Mouse (Mus musculus) heart, embryonic 13.5 days (tissue): ENCODE data around the gene Ppp6r2. TPM values are rescaled to one million over a fixed set of nuclear protein-coding genes. Genes with fewer than 3 reads are reported as not detected.

Experiments used
- ATAC-seq: fragments of 200-750 bp; cut with Nextera tagmentation; 2 replicates; pipeline ENCODE4 v1.8.0; 2017; ENCODE audit warnings: moderate TSS enrichment; ENCODE audit not compliant: insufficient number of reproducible peaks, low FRiP score, low TSS enrichment; ENCODE audit errors: extremely low read depth
- H3K27ac ChIP-seq: fragments of 300-500 bp; sonication (generic); replicated peaks from 2 replicates; pipeline ENCODE4 v1.5.1; 2015; ENCODE audit warnings: moderate library complexity, mild to moderate bottlenecking, inconsistent platforms
- H3K27me3 ChIP-seq: fragments of 300-500 bp; sonication (generic); replicated peaks from 2 replicates; pipeline ENCODE4 v1.6.1; 2015; ENCODE audit warnings: mild to moderate bottlenecking, inconsistent platforms
- H3K36me3 ChIP-seq: fragments of 300-500 bp; sonication (generic); 2 replicates; pipeline ENCODE4 v1.6.1; 2015; ENCODE audit warnings: mild to moderate bottlenecking, inconsistent platforms
- H3K4me1 ChIP-seq: fragments of 300-500 bp; sonication (generic); 2 replicates; pipeline ENCODE4 v1.6.1; 2015; ENCODE audit warnings: inconsistent platforms
- H3K4me2 ChIP-seq: fragments of 300-500 bp; sonication (generic); 2 replicates; pipeline ENCODE4 v1.6.1; 2015; ENCODE audit warnings: inconsistent platforms, mild to moderate bottlenecking, moderate library complexity
- H3K4me3 ChIP-seq: fragments of 300-500 bp; sonication (generic); 2 replicates; pipeline ENCODE4 v1.5.1; 2015; ENCODE audit warnings: moderate library complexity, mild to moderate bottlenecking, inconsistent platforms
- H3K9ac ChIP-seq: fragments of 300-500 bp; sonication (generic); 2 replicates; pipeline ENCODE4 v1.6.1; 2015; ENCODE audit warnings: inconsistent platforms, mild to moderate bottlenecking, moderate library complexity
- H3K9me3 ChIP-seq: fragments of 300-500 bp; sonication (generic); 2 replicates; pipeline ENCODE4 v1.6.1; 2016; ENCODE audit warnings: inconsistent platforms
- WGBS: fragments of 180-500 bp; shearing (Covaris S2); methylation state at CpG from one replicate; pipeline ENCODE4 v1.1.7; 2015; ENCODE audit warnings: mixed read lengths; 5-methylcytosine and 5-hydroxymethylcytosine counted together
- polyA plus RNA-seq: library from polyadenylated mRNA; unstranded; fragments of >200 nt; fragmentation: Nextera tagmentation; extraction: Ambion mirVana; gene quantifications from 2 replicates; pipeline ENCODE4 v1.2.1, GENCODE M21; 2015

Gene Ppp6r2
- polyA plus RNA-seq, 1 experiment from 2014 or later: 20.8 TPM

- Histone ChIP-seq H3K27me3 (no peaks in the 10 kb centered on the region), H3K4me1 (peaks cover 46% of the 10 kb centered on the region), H3K4me2 (peak overlapping the region; percentile 85), H3K9ac (peak overlapping the region; percentile 96), H3K27ac (0 out of 2 replicates have a peak overlapping the region, but pooled peaks have one; percentile 91), H3K4me3 (peak overlapping the region; percentile 95), H3K9me3 (no peaks in the 10 kb centered on the region; the same call in 1 of the 2 replicates), H3K36me3 (peaks cover 15% of the 10 kb centered on the region)
- ATAC-seq: no peak
- WGBS: 61% methylated on average over 6 of the region's 6 CpGs
Observed at GRCm38 (mm10) chr15:89212495-89212894, 1.1 kb downstream of the Ppp6r2 start.

GRCm38 (mm10) chr15:89213517-89213916 lies 2.2 kb downstream of the Ppp6r2 start:
- H3K4me2 ChIP-seq: peak overlapping the region; percentile 17; the same call in 1 of the 2 replicates
- H3K4me3 ChIP-seq: no peak overlapping the region
- 60% methylated on average over 3 of the region's 3 CpGs for WGBS
- no peak for ATAC-seq
- H3K4me1 ChIP-seq: peaks cover 46% of the 10 kb centered on the region
- H3K9ac ChIP-seq: no peak overlapping the region; the same call in 1 of the 2 replicates
- H3K36me3 ChIP-seq: peaks cover 15% of the 10 kb centered on the region
- no peak overlapping the region for H3K27ac ChIP-seq
- no peaks in the 10 kb centered on the region; the same call in 1 of the 2 replicates for H3K9me3 ChIP-seq
- no peaks in the 10 kb centered on the region for H3K27me3 ChIP-seq

- H3K27ac ChIP-seq: peak overlapping the region; percentile 46; the same call in 1 of the 2 replicates
- whole genome bisulfite sequencing: 89% methylated on average over 3 of the region's 3 CpGs
- no peak for ATAC-seq
Observed at GRCm38 (mm10) chr15:89214953-89215352, 3.6 kb downstream of the Ppp6r2 start.

GRCm38 (mm10) chr15:89215611-89216233 lies 4.4 kb downstream of the Ppp6r2 start:
- no peak overlapping the region for H3K4me3 ChIP-seq
- H3K4me2 ChIP-seq: no peak overlapping the region
- WGBS: 43% methylated on average over 2 of the region's 2 CpGs
- H3K36me3 ChIP-seq: peaks cover 15% of the 10 kb centered on the region
- no peaks in the 10 kb centered on the region for H3K27me3 ChIP-seq
- H3K4me1 ChIP-seq: peaks cover 39% of the 10 kb centered on the region
- H3K9me3 ChIP-seq: no peaks in the 10 kb centered on the region; the same call in 1 of the 2 replicates
- ATAC-seq: no peak
- H3K27ac ChIP-seq: peak overlapping the region; percentile 46
- 0 out of 2 replicates have a peak overlapping the region, but pooled peaks have one; percentile 21 for H3K9ac ChIP-seq

More at GRCm38 (mm10) chr15:89214953-89215352, 3.6 kb downstream of the Ppp6r2 start:
- no peak overlapping the region for H3K4me3 ChIP-seq
- peaks cover 44% of the 10 kb centered on the region for H3K4me1 ChIP-seq
- H3K36me3 ChIP-seq: peaks cover 15% of the 10 kb centered on the region
- no peak overlapping the region for H3K9ac ChIP-seq
- H3K27me3 ChIP-seq: no peaks in the 10 kb centered on the region
- H3K4me2 ChIP-seq: no peak overlapping the region
- no peaks in the 10 kb centered on the region; the same call in 1 of the 2 replicates for H3K9me3 ChIP-seq

- Histone ChIP-seq H3K4me3 (no peak overlapping the region), H3K36me3 (peaks cover 14% of the 10 kb centered on the region), H3K4me2 (no peak overlapping the region), H3K27me3 (no peaks in the 10 kb centered on the region), H3K27ac (no peak overlapping the region), H3K4me1 (peaks cover under 1% of the 10 kb centered on the region; the same call in 1 of the 2 replicates), H3K9me3 (no peaks in the 10 kb centered on the region), H3K9ac (no peak overlapping the region)
- ATAC-seq: no peak
- WGBS: 41% methylated on average over 2 of the region's 2 CpGs
Observed at GRCm38 (mm10) chr15:89233586-89233985, 22.2 kb downstream of the Ppp6r2 start.

GRCm38 (mm10) chr15:89234052-89234451 lies 22.7 kb downstream of the Ppp6r2 start:
- no peak for ATAC-seq
- Histone ChIP-seq H3K36me3 (peaks cover 14% of the 10 kb centered on the region), H3K9me3 (no peaks in the 10 kb centered on the region), H3K4me3 (no peak overlapping the region), H3K4me2 (no peak overlapping the region), H3K9ac (no peak overlapping the region), H3K4me1 (peaks cover 5% of the 10 kb centered on the region), H3K27me3 (no peaks in the 10 kb centered on the region), H3K27ac (no peak overlapping the region)
- 83% methylated on average over 4 of the region's 4 CpGs for WGBS

- no peak overlapping the region for H3K4me3 ChIP-seq
- peaks cover 14% of the 10 kb centered on the region for H3K4me1 ChIP-seq
- H3K9ac ChIP-seq: no peak overlapping the region
- no peak overlapping the region for H3K4me2 ChIP-seq
- H3K27me3 ChIP-seq: no peaks in the 10 kb centered on the region
- H3K36me3 ChIP-seq: peaks cover 35% of the 10 kb centered on the region
- no peak for ATAC-seq
- H3K9me3 ChIP-seq: no peaks in the 10 kb centered on the region
- peak overlapping the region; percentile 70 for H3K27ac ChIP-seq
- WGBS: 53% methylated on average over 3 of the region's 3 CpGs
Observed at GRCm38 (mm10) chr15:89239751-89240392, 28.5 kb downstream of the Ppp6r2 start.

GRCm38 (mm10) chr15:89241025-89241424 lies 29.7 kb downstream of the Ppp6r2 start:
- 64% methylated on average over 2 of the region's 2 CpGs for WGBS
- H3K27ac ChIP-seq: no peak overlapping the region
- no peak overlapping the region for H3K9ac ChIP-seq
- no peaks in the 10 kb centered on the region for H3K27me3 ChIP-seq
- H3K36me3 ChIP-seq: peaks cover 46% of the 10 kb centered on the region
- no peak overlapping the region for H3K4me2 ChIP-seq
- H3K4me3 ChIP-seq: no peak overlapping the region
- H3K4me1 ChIP-seq: peaks cover 14% of the 10 kb centered on the region
- no peaks in the 10 kb centered on the region for H3K9me3 ChIP-seq
- ATAC-seq: no peak

GRCm38 (mm10) chr15:89249063-89249462 lies 37.7 kb downstream of the Ppp6r2 start:
- Histone ChIP-seq H3K4me3 (no peak overlapping the region), H3K9ac (no peak overlapping the region), H3K9me3 (no peaks in the 10 kb centered on the region), H3K4me2 (no peak overlapping the region), H3K36me3 (peaks cover 50% of the 10 kb centered on the region), H3K27me3 (no peaks in the 10 kb centered on the region), H3K4me1 (no peaks in the 10 kb centered on the region), H3K27ac (no peak overlapping the region)
- ATAC-seq: no peak
- WGBS: 85% methylated on average over 6 of the region's 6 CpGs

GRCm38 (mm10) chr15:89255330-89255729 lies 44.0 kb downstream of the Ppp6r2 start:
- no peaks in the 10 kb centered on the region for H3K4me1 ChIP-seq
- H3K27ac ChIP-seq: no peak overlapping the region
- no peaks in the 10 kb centered on the region for H3K27me3 ChIP-seq
- no peak for ATAC-seq
- H3K4me2 ChIP-seq: no peak overlapping the region
- no peaks in the 10 kb centered on the region for H3K9me3 ChIP-seq
- 88% methylated on average over 4 of the region's 4 CpGs for WGBS
- peaks cover 71% of the 10 kb centered on the region for H3K36me3 ChIP-seq
- no peak overlapping the region for H3K4me3 ChIP-seq
- H3K9ac ChIP-seq: no peak overlapping the region

- Histone ChIP-seq H3K27ac (no peak overlapping the region), H3K27me3 (no peaks in the 10 kb centered on the region), H3K4me1 (no peaks in the 10 kb centered on the region), H3K9me3 (no peaks in the 10 kb centered on the region), H3K4me3 (no peak overlapping the region), H3K4me2 (no peak overlapping the region), H3K36me3 (peaks cover 81% of the 10 kb centered on the region), H3K9ac (no peak overlapping the region)
- no peak for ATAC-seq
- 91% methylated on average over 5 of the region's 5 CpGs for WGBS
Observed at GRCm38 (mm10) chr15:89258997-89259396, 47.6 kb downstream of the Ppp6r2 start.
